In genomic region chr10:100487097-100487978, GRCm38 (mm10) we compare ENCODE assay signal across 8 mouse cellular contexts. TPM values are rescaled to one million over a fixed set of nuclear protein-coding genes. Genes with fewer than 3 reads are reported as not detected.
A peak's percentile ranks its signal among the peaks of the same experiment; 100 is the strongest.
DNase-seq lines count a peak whose midpoint lies in the region; ATAC-seq and TF ChIP-seq lines count a peak whose summit lies in the region.

TSS of gene Tmtc3 (minus strand) at chr10:100487350.
TSS of gene Cep290 (plus strand) at chr10:100487558.

- peak; percentile 98 for DNase-seq in brain, embryonic 18.5 days (ENCODE audit: low read depth, low spot score)
- peak; percentile 100 for DNase-seq in kidney, postnatal 0 days (ENCODE audit: low spot score)
- DNase-seq in liver, embryonic 11.5 days (ENCODE audit: low spot score), result peak; percentile 89
- DNase-seq in naive thymus-derived CD4-positive, alpha-beta T cell, adult 2 months (ENCODE audit: low read depth), result peak; percentile 34

- ATAC-seq in erythroid progenitor cell, adult 5-6 weeks (replicated peaks; ENCODE audit: low FRiP score, poor library complexity, severe bottlenecking), result peak; percentile 93
- ATAC-seq in heart, embryonic 12.5 days (ENCODE audit: insufficient number of reproducible peaks, low FRiP score), result peak; percentile 98
- peak; percentile 100 for ATAC-seq in kidney, postnatal 0 days (replicated peaks; ENCODE audit: low FRiP score, low read depth)
- ATAC-seq in liver, embryonic 11.5 days (replicated peaks; ENCODE audit: low FRiP score), result peak; percentile 98
- peak; percentile 99 for ATAC-seq in stomach, embryonic 14.5 days (ENCODE audit: insufficient number of reproducible peaks, insufficient read depth, low FRiP score, low read depth)

- H3K4me3 ChIP-seq in C2C12 (ENCODE audit: insufficient read depth, poor library complexity, severe bottlenecking), result peak within 1 kb of the TSS; percentile 69
- peak within 1 kb of the TSS; percentile 92 for H3K4me3 ChIP-seq in heart, embryonic 12.5 days
- H3K4me3 ChIP-seq in kidney, postnatal 0 days (replicated peaks; ENCODE audit: low read depth, low read length), result peak within 1 kb of the TSS; percentile 88
- H3K4me3 ChIP-seq in liver, embryonic 11.5 days (ENCODE audit: low read depth, low read length), result peak within 1 kb of the TSS; percentile 69
- peak within 1 kb of the TSS; percentile 90 for H3K4me3 ChIP-seq in stomach, embryonic 14.5 days (ENCODE audit: low read depth, low read length)

- TF ChIP-seq CTCF in C2C12 (IDR thresholded peaks at IDR 0.05; ENCODE audit: control insufficient read depth, insufficient read depth, insufficient read length), result no peak
- no peak for TF ChIP-seq CTCF in kidney, postnatal 0 days (IDR thresholded peaks at IDR 0.05; ENCODE audit: low read depth)

- peak within 1 kb of the TSS; percentile 89 for H3K9ac ChIP-seq in heart, embryonic 12.5 days
- H3K9ac ChIP-seq in kidney, postnatal 0 days (ENCODE audit: low read depth, low read length), result peak within 1 kb of the TSS; percentile 88
- H3K9ac ChIP-seq in liver, embryonic 11.5 days (ENCODE audit: low read depth, low read length), result peak within 1 kb of the TSS; percentile 69
- H3K9ac ChIP-seq in stomach, embryonic 14.5 days (replicated peaks; ENCODE audit: low read depth, low read length), result peak within 1 kb of the TSS; percentile 67

- peaks cover 31% of the 10 kb centered on the region for H3K79me3 ChIP-seq in C2C12 (ENCODE audit: low read depth)

- H3K9me3 ChIP-seq in heart, embryonic 12.5 days (replicated peaks), result no peaks in the 10 kb centered on the region
- H3K9me3 ChIP-seq in kidney, postnatal 0 days (replicated peaks; ENCODE audit: low read length), result no peaks in the 10 kb centered on the region
- H3K9me3 ChIP-seq in liver, embryonic 11.5 days (ENCODE audit: control insufficient read depth, low read length), result no peaks in the 10 kb centered on the region
- no peaks in the 10 kb centered on the region for H3K9me3 ChIP-seq in stomach, embryonic 14.5 days (ENCODE audit: control insufficient read depth, low read depth, low read length)

- peak within 1 kb of the TSS; percentile 19; the same call in 1 of the 2 replicates for H3K27ac ChIP-seq in heart, embryonic 12.5 days (ENCODE audit: poor library complexity, severe bottlenecking)
- peak within 1 kb of the TSS; percentile 83 for H3K27ac ChIP-seq in kidney, postnatal 0 days
- H3K27ac ChIP-seq in liver, embryonic 11.5 days (ENCODE audit: low read depth, low read length), result peak within 1 kb of the TSS; percentile 5; the same call in 1 of the 2 replicates
- H3K27ac ChIP-seq in stomach, embryonic 14.5 days (ENCODE audit: low read length), result peak within 1 kb of the TSS; percentile 58; the same call in 1 of the 2 replicates

- WGBS in heart, embryonic 12.5 days, result under 1% methylated on average over 63 of the region's 63 CpGs
- WGBS in kidney, postnatal 0 days, result under 1% methylated on average over 63 of the region's 63 CpGs
- WGBS in liver, embryonic 11.5 days, result under 1% methylated on average over 63 of the region's 63 CpGs
- 0% methylated on average over 63 of the region's 63 CpGs for WGBS in stomach, embryonic 14.5 days

- H3K79me2 ChIP-seq in C2C12 (ENCODE audit: control insufficient read depth, insufficient read depth), result peaks cover 47% of the 10 kb centered on the region

- peak within 1 kb of the TSS; percentile 94 for H3K4me2 ChIP-seq in heart, embryonic 12.5 days
- H3K4me2 ChIP-seq in kidney, postnatal 0 days (ENCODE audit: low read length), result peak within 1 kb of the TSS; percentile 78
- H3K4me2 ChIP-seq in liver, embryonic 11.5 days, result peak within 1 kb of the TSS; percentile 88
- H3K4me2 ChIP-seq in stomach, embryonic 14.5 days (replicated peaks; ENCODE audit: low read depth, low read length), result peak within 1 kb of the TSS; percentile 74

- H3K4me1 ChIP-seq in heart, embryonic 12.5 days (replicated peaks), result peaks cover 3% of the 10 kb centered on the region; the same call in 1 of the 2 replicates
- no peaks in the 10 kb centered on the region for H3K4me1 ChIP-seq in kidney, postnatal 0 days (replicated peaks; ENCODE audit: insufficient read depth, low read length)
- peaks cover 4% of the 10 kb centered on the region; the same call in 1 of the 2 replicates for H3K4me1 ChIP-seq in liver, embryonic 11.5 days (replicated peaks; ENCODE audit: control insufficient read depth, insufficient read depth, low read length)
- no peaks in the 10 kb centered on the region for H3K4me1 ChIP-seq in stomach, embryonic 14.5 days (ENCODE audit: control insufficient read depth, insufficient read depth, low read length)

- H3ac ChIP-seq in C2C12 (ENCODE audit: control insufficient read depth, insufficient read length, low read depth), result peak within 1 kb of the TSS; percentile 90

- H3K27me3 ChIP-seq in C2C12 (ENCODE audit: control insufficient read depth, insufficient read depth, insufficient read length), result no peaks in the 10 kb centered on the region
- H3K27me3 ChIP-seq in heart, embryonic 12.5 days (replicated peaks), result no peaks in the 10 kb centered on the region
- no peaks in the 10 kb centered on the region for H3K27me3 ChIP-seq in kidney, postnatal 0 days (ENCODE audit: insufficient read depth, low read length)
- H3K27me3 ChIP-seq in liver, embryonic 11.5 days (replicated peaks; ENCODE audit: control insufficient read depth, insufficient read depth, low read length), result no peaks in the 10 kb centered on the region
- no peaks in the 10 kb centered on the region for H3K27me3 ChIP-seq in stomach, embryonic 14.5 days (ENCODE audit: control insufficient read depth, insufficient read depth, low read length)

- peaks cover 14% of the 10 kb centered on the region for H3K36me3 ChIP-seq in C2C12 (ENCODE audit: control insufficient read depth, insufficient read depth)
- H3K36me3 ChIP-seq in heart, embryonic 12.5 days, result peaks cover 5% of the 10 kb centered on the region; the same call in 1 of the 2 replicates
- no peaks in the 10 kb centered on the region for H3K36me3 ChIP-seq in kidney, postnatal 0 days (ENCODE audit: insufficient read depth, low read length)
- no peaks in the 10 kb centered on the region for H3K36me3 ChIP-seq in liver, embryonic 11.5 days (ENCODE audit: control insufficient read depth, insufficient read depth, low read length)
- peaks cover 3% of the 10 kb centered on the region; the same call in 1 of the 2 replicates for H3K36me3 ChIP-seq in stomach, embryonic 14.5 days (ENCODE audit: control insufficient read depth, insufficient read depth, low read length)

TF ChIP-seq in C2C12, 6 proteins besides CTCF, POLR2A, EP300 and RAD21:
- no peak for TF ChIP-seq FOSL1 (IDR thresholded peaks at IDR 0.05; ENCODE audit: insufficient read depth, low read length, poor library complexity, severe bottlenecking)
- TF ChIP-seq CEBPB (IDR thresholded peaks at IDR 0.05; ENCODE audit: low read depth), result no peak
- TF ChIP-seq USF1 (IDR thresholded peaks at IDR 0.05; ENCODE audit: low read depth), result no peak
- no peak for TF ChIP-seq MYOD1 (IDR thresholded peaks at IDR 0.05; ENCODE audit: control insufficient read depth, insufficient read length, low read depth)
- TF ChIP-seq MAX (IDR thresholded peaks at IDR 0.05), result peak; percentile 93
- no peak for TF ChIP-seq MYOG (IDR thresholded peaks at IDR 0.05; ENCODE audit: control insufficient read depth, extremely low read depth, insufficient read length)

RNA-seq across cellular contexts. Expression of gene Tmtc3, which starts in this region (rescaled TPM):
- polyA plus RNA-seq in C2C12 (2012; fragmentation: generic; extraction: Trizol), result 3.4 TPM
- total RNA-seq in erythroid progenitor cell, adult 5-6 weeks (2015; ENCODE audit: low replicate concordance), result 17.7 and 22.6 TPM in 2 replicates
- total RNA-seq in erythroid progenitor cell, adult 5-6 weeks (2017; ENCODE audit: low replicate concordance), result 8.2 and 9.6 TPM in 2 replicates
- polyA plus RNA-seq in heart, embryonic 12.5 days (2016; fragmentation: Nextera tagmentation; extraction: Ambion mirVana), result 24.4 and 27.3 TPM in 2 replicates
- polyA plus RNA-seq in kidney, postnatal 0 days (2015; fragmentation: Nextera tagmentation; extraction: Ambion mirVana), result 13.9 and 15.6 TPM in 2 replicates
- 18.5 and 21.0 TPM in 2 replicates for polyA plus RNA-seq in liver, embryonic 11.5 days (2014; fragmentation: Nextera tagmentation; extraction: Ambion mirVana)
- 32.7 and 36.3 TPM in 2 replicates for polyA plus RNA-seq in stomach, embryonic 14.5 days (2014; fragmentation: Nextera tagmentation; extraction: Ambion mirVana)

RNA-seq across cellular contexts. Expression of gene Cep290, which starts in this region (rescaled TPM):
- polyA plus RNA-seq in C2C12 (2012; fragmentation: generic; extraction: Trizol), result 2.2 TPM
- 34.8 and 37.8 TPM in 2 replicates for total RNA-seq in erythroid progenitor cell, adult 5-6 weeks (2015; ENCODE audit: low replicate concordance)
- 37.3 and 60.8 TPM in 2 replicates for total RNA-seq in erythroid progenitor cell, adult 5-6 weeks (2017; ENCODE audit: low replicate concordance)
- polyA plus RNA-seq in heart, embryonic 12.5 days (2016; fragmentation: Nextera tagmentation; extraction: Ambion mirVana), result 2.7 and 4.2 TPM in 2 replicates
- 4.6 and 5.0 TPM in 2 replicates for polyA plus RNA-seq in kidney, postnatal 0 days (2015; fragmentation: Nextera tagmentation; extraction: Ambion mirVana)
- 5.4 and 6.5 TPM in 2 replicates for polyA plus RNA-seq in liver, embryonic 11.5 days (2014; fragmentation: Nextera tagmentation; extraction: Ambion mirVana)
- 5.4 and 7.8 TPM in 2 replicates for polyA plus RNA-seq in stomach, embryonic 14.5 days (2014; fragmentation: Nextera tagmentation; extraction: Ambion mirVana)

Comparison
In these comparisons a context has a peak if more than half of its experiments do, and no peak if none do; other contexts are left out.
1. Peak in every context shown above with its lines: DNase-seq, ATAC-seq, H3K4me3 ChIP-seq and H3K27ac ChIP-seq.
2. DNase-seq: peak in every context shown above with its lines; median percentile 100 in kidney, postnatal 0 days; 98 in brain, embryonic 18.5 days; 89 in liver, embryonic 11.5 days; 34 in naive thymus-derived CD4-positive, alpha-beta T cell, adult 2 months.
3. H3K27ac ChIP-seq: peak in every context shown above with its lines; median percentile 83 in kidney, postnatal 0 days; 58 in stomach, embryonic 14.5 days; 19 in heart, embryonic 12.5 days; 5 in liver, embryonic 11.5 days.